Mouse (Mus musculus): Measurements from ENCODE around the gene Rpl23a. TPM values are rescaled to one million over a fixed set of nuclear protein-coding genes. Genes with fewer than 3 reads are reported as not detected.
A peak's percentile ranks its signal among the peaks of the same experiment; 100 is the strongest.

The Rpl23a gene
- polyA plus RNA-seq, 1 experiment, result 4,612 TPM

DNA sequence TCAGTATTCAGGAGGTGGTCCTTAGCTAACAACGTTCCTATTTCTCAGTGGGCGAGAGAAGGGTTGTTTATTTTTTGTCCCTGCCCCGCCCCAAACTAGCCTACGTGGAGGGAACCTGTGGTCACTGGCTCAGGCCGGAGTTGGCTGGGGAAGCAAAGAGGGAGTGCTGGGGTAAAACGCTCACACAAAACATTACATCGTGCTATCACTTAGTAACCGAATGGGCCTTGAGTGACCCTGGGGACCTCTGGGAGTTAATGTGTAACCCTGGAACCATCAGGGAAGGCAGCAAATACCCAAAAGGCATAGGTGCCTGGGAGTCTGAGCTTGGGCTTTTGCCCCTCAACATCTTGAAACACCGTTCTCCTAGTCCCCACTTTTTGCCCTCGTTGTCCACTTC lies 5.9 kb downstream of the Rpl23a start:
- peak overlapping the region; percentile 61 for H3ac ChIP-seq (ENCODE audit: control insufficient read depth, insufficient read length, low read depth)
- H3K79me2 ChIP-seq (ENCODE audit: control insufficient read depth, insufficient read depth), result peaks cover 31% of the 10 kb centered on the region
- TF ChIP-seq MYOG (IDR thresholded peaks at IDR 0.05; ENCODE audit: control insufficient read depth, extremely low read depth, insufficient read length), result no peak
- TF ChIP-seq CTCF (IDR thresholded peaks at IDR 0.05; ENCODE audit: control insufficient read depth, insufficient read depth, insufficient read length), result no peak
- TF ChIP-seq MYOD1 (IDR thresholded peaks at IDR 0.05; ENCODE audit: control insufficient read depth, insufficient read length, low read depth), result no peak
- TF ChIP-seq FOSL1 (IDR thresholded peaks at IDR 0.05; ENCODE audit: insufficient read depth, low read length, poor library complexity, severe bottlenecking), result no peak
- no peak for TF ChIP-seq CEBPB (IDR thresholded peaks at IDR 0.05; ENCODE audit: low read depth)
- no peak for TF ChIP-seq MAX (IDR thresholded peaks at IDR 0.05)
- TF ChIP-seq USF1 (IDR thresholded peaks at IDR 0.05; ENCODE audit: low read depth), result no peak
- H3K36me3 ChIP-seq (ENCODE audit: control insufficient read depth, insufficient read depth), result peaks cover 38% of the 10 kb centered on the region
- peaks cover 19% of the 10 kb centered on the region for H3K79me3 ChIP-seq (ENCODE audit: low read depth)
- no peaks in the 10 kb centered on the region for H3K27me3 ChIP-seq (ENCODE audit: control insufficient read depth, insufficient read depth, insufficient read length)
- H3K4me3 ChIP-seq (ENCODE audit: insufficient read depth, poor library complexity, severe bottlenecking), result peak overlapping the region; percentile 56

DNA sequence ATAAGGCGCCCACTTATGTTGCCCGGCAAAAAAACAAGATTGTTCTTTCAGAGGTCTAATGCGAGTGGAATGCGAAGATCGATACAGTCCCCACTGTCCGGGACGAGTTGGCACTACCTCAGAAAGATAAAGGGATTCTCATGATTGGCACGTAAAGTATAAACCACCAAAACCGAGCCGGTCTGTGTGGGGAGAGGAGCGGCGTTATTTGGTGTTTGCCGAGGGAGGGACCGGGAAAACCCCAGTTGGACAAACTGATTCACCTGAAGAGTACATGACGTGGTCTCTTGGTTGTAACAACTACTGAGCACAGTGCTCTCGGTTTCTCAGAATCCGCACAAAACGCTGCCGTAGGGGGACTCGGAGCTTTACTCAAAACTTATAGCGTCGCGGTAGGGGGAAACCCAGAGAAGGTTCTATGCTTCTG lies 6.5 kb downstream of the Rpl23a start:
- Histone ChIP-seq H3K4me3 (ENCODE audit: insufficient read depth, poor library complexity, severe bottlenecking) (peak overlapping the region; percentile 56), H3K79me2 (ENCODE audit: control insufficient read depth, insufficient read depth) (peaks cover 26% of the 10 kb centered on the region), H3K79me3 (ENCODE audit: low read depth) (peaks cover 14% of the 10 kb centered on the region), H3ac (ENCODE audit: control insufficient read depth, insufficient read length, low read depth) (peak overlapping the region; percentile 61), H3K36me3 (ENCODE audit: control insufficient read depth, insufficient read depth) (peaks cover 35% of the 10 kb centered on the region), H3K27me3 (ENCODE audit: control insufficient read depth, insufficient read depth, insufficient read length) (no peaks in the 10 kb centered on the region)
- no peak for TF ChIP-seq USF1 (IDR thresholded peaks at IDR 0.05; ENCODE audit: low read depth)
- TF ChIP-seq CEBPB (IDR thresholded peaks at IDR 0.05; ENCODE audit: low read depth), result no peak
- no peak for TF ChIP-seq CTCF (IDR thresholded peaks at IDR 0.05; ENCODE audit: control insufficient read depth, insufficient read depth, insufficient read length)
- no peak for TF ChIP-seq MYOD1 (IDR thresholded peaks at IDR 0.05; ENCODE audit: control insufficient read depth, insufficient read length, low read depth)
- TF ChIP-seq MYOG (IDR thresholded peaks at IDR 0.05; ENCODE audit: control insufficient read depth, extremely low read depth, insufficient read length), result no peak
- TF ChIP-seq MAX (IDR thresholded peaks at IDR 0.05), result no peak
- TF ChIP-seq FOSL1 (IDR thresholded peaks at IDR 0.05; ENCODE audit: insufficient read depth, low read length, poor library complexity, severe bottlenecking), result no peak

- H3K27me3 ChIP-seq (ENCODE audit: control insufficient read depth, insufficient read depth, insufficient read length), result no peaks in the 10 kb centered on the region
- TF ChIP-seq MAX (IDR thresholded peaks at IDR 0.05) (peak; percentile 47), CEBPB (IDR thresholded peaks at IDR 0.05; ENCODE audit: low read depth) (no peak), USF1 (IDR thresholded peaks at IDR 0.05; ENCODE audit: low read depth) (no peak), CTCF (IDR thresholded peaks at IDR 0.05; ENCODE audit: control insufficient read depth, insufficient read depth, insufficient read length) (no peak), MYOD1 (IDR thresholded peaks at IDR 0.05; ENCODE audit: control insufficient read depth, insufficient read length, low read depth) (no peak), MYOG (IDR thresholded peaks at IDR 0.05; ENCODE audit: control insufficient read depth, extremely low read depth, insufficient read length) (no peak)
- peaks cover 35% of the 10 kb centered on the region for H3K36me3 ChIP-seq (ENCODE audit: control insufficient read depth, insufficient read depth)
- peak within 1 kb of the TSS; percentile 56 for H3K4me3 ChIP-seq (ENCODE audit: insufficient read depth, poor library complexity, severe bottlenecking)
- peaks cover 9% of the 10 kb centered on the region for H3K79me3 ChIP-seq (ENCODE audit: low read depth)
- peak within 1 kb of the TSS; percentile 72 for H3ac ChIP-seq (ENCODE audit: control insufficient read depth, insufficient read length, low read depth)
- H3K79me2 ChIP-seq (ENCODE audit: control insufficient read depth, insufficient read depth), result peaks cover 21% of the 10 kb centered on the region
These were observed 7.0 kb downstream of the Rpl23a start, which contains the start of the genes Nek8 and Tlcd1 for GRCm38 (mm10) chr11:78176402-78176862. Gene Nek8 (minus strand): TSS chr11:78176675. Gene Tlcd1 (plus strand): TSS chr11:78176711.

GRCm38 (mm10) chr11:78175771-78176401 lies 7.5 kb downstream of the Rpl23a start:
- peak overlapping the region; percentile 56 for H3K4me3 ChIP-seq (ENCODE audit: insufficient read depth, poor library complexity, severe bottlenecking)
- H3K79me2 ChIP-seq (ENCODE audit: control insufficient read depth, insufficient read depth), result peaks cover 16% of the 10 kb centered on the region
- H3ac ChIP-seq (ENCODE audit: control insufficient read depth, insufficient read length, low read depth), result no peak overlapping the region
- peaks cover 4% of the 10 kb centered on the region for H3K79me3 ChIP-seq (ENCODE audit: low read depth)
- peaks cover 29% of the 10 kb centered on the region for H3K36me3 ChIP-seq (ENCODE audit: control insufficient read depth, insufficient read depth)
- no peaks in the 10 kb centered on the region for H3K27me3 ChIP-seq (ENCODE audit: control insufficient read depth, insufficient read depth, insufficient read length)
- no peak for TF ChIP-seq CTCF (IDR thresholded peaks at IDR 0.05; ENCODE audit: control insufficient read depth, insufficient read depth, insufficient read length)
- no peak for TF ChIP-seq FOSL1 (IDR thresholded peaks at IDR 0.05; ENCODE audit: insufficient read depth, low read length, poor library complexity, severe bottlenecking)
- TF ChIP-seq MYOD1 (IDR thresholded peaks at IDR 0.05; ENCODE audit: control insufficient read depth, insufficient read length, low read depth), result no peak
- no peak for TF ChIP-seq MYOG (IDR thresholded peaks at IDR 0.05; ENCODE audit: control insufficient read depth, extremely low read depth, insufficient read length)
- TF ChIP-seq USF1 (IDR thresholded peaks at IDR 0.05; ENCODE audit: low read depth), result no peak
- TF ChIP-seq MAX (IDR thresholded peaks at IDR 0.05), result no peak
- no peak for TF ChIP-seq CEBPB (IDR thresholded peaks at IDR 0.05; ENCODE audit: low read depth)

DNA sequence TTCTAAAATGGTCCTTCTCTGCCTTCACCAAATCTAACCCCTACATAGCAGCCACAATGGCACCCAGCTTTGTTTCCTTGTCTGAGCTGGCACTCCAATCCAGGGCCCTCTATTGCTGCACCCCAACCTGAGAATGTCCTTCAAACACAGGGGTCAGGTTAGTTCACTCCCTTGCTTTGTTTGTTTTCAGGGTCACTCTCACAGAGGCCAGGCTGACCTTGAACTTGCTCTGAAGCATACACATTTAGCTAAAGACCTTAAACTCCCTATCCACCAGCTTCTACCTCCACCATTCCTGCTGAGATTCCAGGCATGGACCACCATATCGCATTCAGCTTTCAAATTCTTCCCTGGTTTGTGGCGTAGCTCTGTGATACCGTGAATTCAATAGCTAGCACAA lies 8.9 kb downstream of the Rpl23a start:
- no peak overlapping the region for H3ac ChIP-seq (ENCODE audit: control insufficient read depth, insufficient read length, low read depth)
- H3K79me3 ChIP-seq (ENCODE audit: low read depth), result no peaks in the 10 kb centered on the region
- H3K79me2 ChIP-seq (ENCODE audit: control insufficient read depth, insufficient read depth), result peaks cover 2% of the 10 kb centered on the region
- TF ChIP-seq CTCF (IDR thresholded peaks at IDR 0.05; ENCODE audit: control insufficient read depth, insufficient read depth, insufficient read length), result no peak
- no peak for TF ChIP-seq MAX (IDR thresholded peaks at IDR 0.05)
- no peak for TF ChIP-seq FOSL1 (IDR thresholded peaks at IDR 0.05; ENCODE audit: insufficient read depth, low read length, poor library complexity, severe bottlenecking)
- no peaks in the 10 kb centered on the region for H3K27me3 ChIP-seq (ENCODE audit: control insufficient read depth, insufficient read depth, insufficient read length)
- H3K36me3 ChIP-seq (ENCODE audit: control insufficient read depth, insufficient read depth), result peaks cover 16% of the 10 kb centered on the region
- no peak overlapping the region for H3K4me3 ChIP-seq (ENCODE audit: insufficient read depth, poor library complexity, severe bottlenecking)
